Mouse (Mus musculus) MEL (cell line): Measurements from ENCODE around the gene Uevld. TPM values are rescaled to one million over a fixed set of nuclear protein-coding genes. Genes with fewer than 3 reads are reported as not detected.

Experiments
- DNase-seq: peaks from one replicate; pipeline ENCODE4 v3.0.0; 2011; ENCODE audit warnings: low read depth, low spot score
- H3K27ac ChIP-seq: 2 replicates; pipeline ENCODE4 v1.5.1; 2012; ENCODE audit warnings: low read depth, mild to moderate bottlenecking, control low read depth, low read length, moderate library complexity; ENCODE audit not compliant: control insufficient read depth
- H3K27me3 ChIP-seq, 2 experiments: fragments of 150-350 bp in 1 of 2; sonication (generic) in 1 of 2; 2 replicates each; pipeline ENCODE4 v1.6.1; 2012; ENCODE audit warnings: low read length in 2 of 2, mild to moderate bottlenecking in 2 of 2, improper control_type of control experiment in 1 of 2, moderate library complexity in 1 of 2; ENCODE audit not compliant: insufficient read depth in 2 of 2, control insufficient read depth in 1 of 2
- H3K36me3 ChIP-seq, 2 experiments: 2 replicates each; pipeline ENCODE4 v1.6.1; 2012 to 2014; ENCODE audit warnings: low read length in 2 of 2, improper control_type of control experiment in 1 of 2, inconsistent platforms in 1 of 2, mild to moderate bottlenecking in 1 of 2; ENCODE audit not compliant: insufficient read depth in 2 of 2, control insufficient read depth in 1 of 2
- H3K4me1 ChIP-seq, 2 experiments: fragments of 150-350 bp in 1 of 2; sonication (generic) in 1 of 2; 2 replicates each; pipeline ENCODE4 v1.6.1; 2012; ENCODE audit warnings: low read length in 2 of 2, improper control_type of control experiment in 1 of 2, mild to moderate bottlenecking in 1 of 2; ENCODE audit not compliant: insufficient read depth in 2 of 2, control insufficient read depth in 1 of 2
- H3K4me3 ChIP-seq, 2 experiments: fragments of 150-350 bp in 1 of 2; sonication (generic) in 1 of 2; 2 replicates each; pipeline ENCODE4 v1.5.1; 2012; ENCODE audit warnings: low read depth in 2 of 2, low read length in 2 of 2, mild to moderate bottlenecking in 2 of 2, moderate library complexity in 2 of 2, control low read depth in 1 of 2, improper control_type of control experiment in 1 of 2; ENCODE audit not compliant: control insufficient read depth in 1 of 2, insufficient read depth in 1 of 2
- H3K79me2 ChIP-seq: 2 replicates; pipeline ENCODE4 v1.6.1; 2012; ENCODE audit warnings: mild to moderate bottlenecking, low read length, moderate library complexity; ENCODE audit not compliant: control insufficient read depth, poor library complexity, insufficient read depth
- H3K9ac ChIP-seq: 2 replicates; pipeline ENCODE4 v1.6.1; 2012; ENCODE audit warnings: low read depth, mild to moderate bottlenecking, control low read depth, low read length, moderate library complexity; ENCODE audit not compliant: control insufficient read depth, poor library complexity, severe bottlenecking
- H3K9me3 ChIP-seq: fragments of 150-350 bp; sonication (generic); replicated peaks from 2 replicates; pipeline ENCODE4 v1.6.1; 2012; ENCODE audit warnings: mild to moderate bottlenecking, low read length, improper control_type of control experiment, moderate library complexity; ENCODE audit not compliant: insufficient read depth
- CHD1 ChIP-seq: IDR thresholded peaks from 2 replicates; pipeline ENCODE4 v1.6.1; 2012; ENCODE audit warnings: low read depth, mild to moderate bottlenecking, inconsistent platforms, low read length, improper control_type of control experiment
- CHD2 ChIP-seq: IDR thresholded peaks from 2 replicates; pipeline ENCODE4 v1.6.1; 2011; ENCODE audit warnings: low read length, improper control_type of control experiment
- ELF1 ChIP-seq: IDR thresholded peaks from 2 replicates; pipeline ENCODE4 v1.6.1; 2014; ENCODE audit warnings: low read depth, mild to moderate bottlenecking, inconsistent platforms, low read length, improper control_type of control experiment, moderate library complexity
- ETS1 ChIP-seq: IDR thresholded peaks from 2 replicates; pipeline ENCODE4 v1.6.1; 2012; ENCODE audit warnings: low read depth, mild to moderate bottlenecking, inconsistent platforms, low read length, improper control_type of control experiment, moderate library complexity
- GATA1 ChIP-seq: IDR thresholded peaks from 2 replicates; pipeline ENCODE4 v1.6.1; 2011; ENCODE audit warnings: low read depth, low read length, improper control_type of control experiment
- JUND ChIP-seq: IDR thresholded peaks from 2 replicates; pipeline ENCODE4 v1.6.1; 2011; ENCODE audit warnings: low read depth, mild to moderate bottlenecking, improper control_type of control experiment, low read length
- KAT2A ChIP-seq: conservative IDR thresholded peaks from 2 replicates; pipeline ENCODE4 v1.6.1; 2012; ENCODE audit warnings: low read depth, low read length, improper control_type of control experiment, inconsistent platforms
- MAFK ChIP-seq: IDR thresholded peaks from 2 replicates; pipeline ENCODE4 v1.6.1; 2011; ENCODE audit warnings: low read depth, mild to moderate bottlenecking, low read length, improper control_type of control experiment, borderline replicate concordance
- MAX ChIP-seq: IDR thresholded peaks from 2 replicates; pipeline ENCODE4 v1.6.1; 2011; ENCODE audit warnings: low read length, improper control_type of control experiment
- MEF2A ChIP-seq: IDR thresholded peaks from 2 replicates; pipeline ENCODE4 v1.6.1; 2014; ENCODE audit warnings: low read depth, mild to moderate bottlenecking, inconsistent platforms, low read length, improper control_type of control experiment; ENCODE audit not compliant: poor library complexity, insufficient replicate concordance, severe bottlenecking; ENCODE audit errors: extremely low read depth
- MXI1 ChIP-seq: IDR thresholded peaks from 2 replicates; pipeline ENCODE4 v1.6.1; 2011; ENCODE audit warnings: mild to moderate bottlenecking, low read depth, low read length, improper control_type of control experiment
- NELFE ChIP-seq: IDR thresholded peaks from 2 replicates; pipeline ENCODE4 v1.6.1; 2011; ENCODE audit warnings: low read depth, low read length, improper control_type of control experiment
- NRF1 ChIP-seq: IDR thresholded peaks from 2 replicates; pipeline ENCODE4 v1.6.1; 2014; ENCODE audit warnings: low read depth, mild to moderate bottlenecking, inconsistent platforms, low read length, improper control_type of control experiment, moderate library complexity; ENCODE audit not compliant: poor library complexity, insufficient read depth, severe bottlenecking
- POLR2A ChIP-seq, 2 experiments: IDR thresholded peaks; 2 replicates each; pipeline ENCODE4 v1.6.1; 2011 to 2012; ENCODE audit warnings: low read length in 2 of 2, mild to moderate bottlenecking in 2 of 2, control low read depth in 1 of 2, improper control_type of control experiment in 1 of 2, low read depth in 1 of 2, moderate library complexity in 1 of 2; ENCODE audit not compliant: control insufficient read depth in 1 of 2, insufficient read depth in 1 of 2, poor library complexity in 1 of 2
- POLR2AphosphoS2 ChIP-seq: IDR thresholded peaks from 2 replicates; pipeline ENCODE4 v1.6.1; 2011; ENCODE audit warnings: low read length, improper control_type of control experiment
- SIN3A ChIP-seq: IDR thresholded peaks from 2 replicates; pipeline ENCODE4 v1.6.1; 2012; ENCODE audit warnings: low read length, improper control_type of control experiment, inconsistent platforms
- SMC3 ChIP-seq: IDR thresholded peaks from 2 replicates; pipeline ENCODE4 v1.6.1; 2011; ENCODE audit warnings: low read depth, low read length, improper control_type of control experiment
- TAL1 ChIP-seq: IDR thresholded peaks from 2 replicates; pipeline ENCODE4 v1.6.1; 2012; ENCODE audit warnings: mild to moderate bottlenecking, inconsistent platforms, low read length, moderate library complexity, mixed read lengths
- UBTF ChIP-seq: IDR thresholded peaks from 2 replicates; pipeline ENCODE4 v1.6.1; 2012; ENCODE audit warnings: low read depth, mild to moderate bottlenecking, inconsistent platforms, low read length, improper control_type of control experiment, moderate library complexity, borderline replicate concordance; ENCODE audit not compliant: insufficient read depth
- USF1 ChIP-seq: IDR thresholded peaks from 2 replicates; pipeline ENCODE4 v1.6.1; 2014; ENCODE audit warnings: low read depth, mild to moderate bottlenecking, inconsistent platforms, low read length, improper control_type of control experiment, moderate library complexity
- polyA plus RNA-seq, 2 experiments: library from polyadenylated mRNA; stranded (reverse) in 1 of 2; unstranded in 1 of 2; fragments of >175 nt in 1 of 2; fragments of >200 nt in 1 of 2; gene quantifications; 2 replicates each; pipeline versions ENCODE4 v1.2.1 to v1.2.4; 2012; ENCODE audit warnings: low replicate concordance in 2 of 2, low read depth in 1 of 2; ENCODE audit not compliant: insufficient read length in 2 of 2, insufficient read depth in 1 of 2, missing spikeins in 1 of 2
- total RNA-seq: library from RNA; depleted of rRNA; stranded (reverse); fragments of 300-350 nt; gene quantifications from 2 replicates; pipeline ENCODE4 v1.2.3, GENCODE M21; 2012

Gene Uevld
- total and polyA plus RNA-seq, 3 experiments = 1.9 to 5.4 TPM; not detected in 1

GRCm38 (mm10) chr7:46928291-46928690 is 30.0 kb downstream of the Uevld start:
- Histone ChIP-seq H3K27ac (no peak overlapping the region), H3K9me3 (no peaks in the 10 kb centered on the region), H3K9ac (no peak overlapping the region), H3K27me3 (no peaks in the 10 kb centered on the region), H3K36me3 (peaks cover 0 to 4% of the 10 kb centered on the region in 2 experiments; a peak in 2 of 4 replicates), H3K4me1 (peaks cover 0 to 2% of the 10 kb centered on the region in 2 experiments; a peak in 1 of 4 replicates)
- no peak for DNase-seq
- TF ChIP-seq MAX = no peak
- no peak for TF ChIP-seq ETS1
- TF ChIP-seq TAL1 = no peak
- no peak for TF ChIP-seq KAT2A
- TF ChIP-seq CHD1 = no peak
- no peak for TF ChIP-seq UBTF
- TF ChIP-seq MAFK = no peak
- TF ChIP-seq CHD2 = no peak
- TF ChIP-seq JUND = no peak
- TF ChIP-seq NELFE = no peak
- TF ChIP-seq MEF2A = no peak
- no peak for TF ChIP-seq POLR2AphosphoS2
- TF ChIP-seq ELF1 = no peak
- TF ChIP-seq, all 39 proteins: peak for 0
- Histone ChIP-seq H3K4me3 (no peak overlapping the region), H3K79me2 (no peaks in the 10 kb centered on the region)

GRCm38 (mm10) chr7:46922075-46922474 is 36.3 kb downstream of the Uevld start:
- Histone ChIP-seq H3K27me3 (no peaks in the 10 kb centered on the region), H3K79me2 (peaks cover 19% of the 10 kb centered on the region), H3K27ac (no peak overlapping the region), H3K9me3 (no peaks in the 10 kb centered on the region), H3K4me1 (peaks cover 7 to 21% of the 10 kb centered on the region in 2 experiments), H3K4me3 (no peak overlapping the region), H3K36me3 (peaks cover 0 to 22% of the 10 kb centered on the region in 2 experiments; a peak in 2 of 4 replicates), H3K9ac (no peak overlapping the region)
- no peak for TF ChIP-seq SIN3A
- TF ChIP-seq POLR2A (IDR thresholded peaks at IDR 0.05; ENCODE audit: control insufficient read depth in 1 of 2, insufficient read depth in 1 of 2, low read depth in 1 of 2, low read length in 2 of 2, poor library complexity in 1 of 2) = no peak
- TF ChIP-seq ETS1 = no peak
- no peak for TF ChIP-seq MXI1
- TF ChIP-seq MAX = no peak
- no peak for TF ChIP-seq USF1
- no peak for TF ChIP-seq NRF1
- no peak for TF ChIP-seq CHD2
- TF ChIP-seq SMC3 = no peak
- no peak for TF ChIP-seq CHD1
- TF ChIP-seq TAL1 = no peak
- TF ChIP-seq POLR2AphosphoS2 = no peak
- no peak for TF ChIP-seq GATA1
- TF ChIP-seq JUND = no peak
- TF ChIP-seq MEF2A = no peak
- DNase-seq = no peak
